Mouse (Mus musculus) stomach, embryonic 16.5 days (tissue): ENCODE measurements around the gene Prdm1. TPM values are rescaled to one million over a fixed set of nuclear protein-coding genes. Genes with fewer than 3 reads are reported as not detected.

Experiments used
- ATAC-seq: fragments of 200-750 bp; cut with Nextera tagmentation; 2 replicates; pipeline ENCODE4 v1.8.0; 2017; ENCODE audit warnings: moderate number of reproducible peaks, moderate TSS enrichment; ENCODE audit not compliant: insufficient read depth, low FRiP score
- H3K27ac ChIP-seq: fragments of 300-500 bp; sonication (generic); 2 replicates; pipeline ENCODE4 v1.5.1; 2014; ENCODE audit warnings: low read length
- H3K27me3 ChIP-seq: fragments of 300-500 bp; sonication (generic); 2 replicates; pipeline ENCODE4 v1.6.1; 2014; ENCODE audit warnings: low read length, control low read depth, mixed read lengths; ENCODE audit not compliant: control insufficient read depth, insufficient read depth
- H3K36me3 ChIP-seq: fragments of 300-500 bp; sonication (generic); 2 replicates; pipeline ENCODE4 v1.6.1; 2014; ENCODE audit warnings: low read length; ENCODE audit not compliant: control insufficient read depth, insufficient read depth
- H3K4me1 ChIP-seq: fragments of 300-500 bp; sonication (generic); 2 replicates; pipeline ENCODE4 v1.6.1; 2014; ENCODE audit warnings: low read length, control low read depth, mixed read lengths; ENCODE audit not compliant: control insufficient read depth, insufficient read depth
- H3K4me2 ChIP-seq: fragments of 300-500 bp; sonication (generic); 2 replicates; pipeline ENCODE4 v1.6.1; 2014; ENCODE audit warnings: low read depth, low read length, mixed read lengths
- H3K4me3 ChIP-seq: fragments of 300-500 bp; sonication (generic); replicated peaks from 2 replicates; pipeline ENCODE4 v1.5.1; 2014; ENCODE audit warnings: mild to moderate bottlenecking, low read length
- H3K9ac ChIP-seq: fragments of 300-500 bp; sonication (generic); 2 replicates; pipeline ENCODE4 v1.6.1; 2014; ENCODE audit warnings: low read length
- H3K9me3 ChIP-seq: fragments of 300-500 bp; sonication (generic); replicated peaks from 2 replicates; pipeline ENCODE4 v1.6.1; 2016; ENCODE audit warnings: low read length, control low read depth; ENCODE audit not compliant: control insufficient read depth
- WGBS: fragments of 180-500 bp; shearing (Covaris S2); extraction: QIAGEN DNeasy Blood & Tissue Kit; methylation state at CpG from one replicate; pipeline ENCODE4 v1.1.7; 2014; 5-methylcytosine and 5-hydroxymethylcytosine counted together
- polyA plus RNA-seq: library from polyadenylated mRNA; unstranded; fragments of >200 nt; fragmentation: Nextera tagmentation; extraction: Ambion mirVana; gene quantifications from 2 replicates; pipeline ENCODE4 v1.2.1, GENCODE M21; 2015

Prdm1 gene
- polyA plus RNA-seq, result 6.8 and 7.2 TPM in 2 replicates

DNA sequence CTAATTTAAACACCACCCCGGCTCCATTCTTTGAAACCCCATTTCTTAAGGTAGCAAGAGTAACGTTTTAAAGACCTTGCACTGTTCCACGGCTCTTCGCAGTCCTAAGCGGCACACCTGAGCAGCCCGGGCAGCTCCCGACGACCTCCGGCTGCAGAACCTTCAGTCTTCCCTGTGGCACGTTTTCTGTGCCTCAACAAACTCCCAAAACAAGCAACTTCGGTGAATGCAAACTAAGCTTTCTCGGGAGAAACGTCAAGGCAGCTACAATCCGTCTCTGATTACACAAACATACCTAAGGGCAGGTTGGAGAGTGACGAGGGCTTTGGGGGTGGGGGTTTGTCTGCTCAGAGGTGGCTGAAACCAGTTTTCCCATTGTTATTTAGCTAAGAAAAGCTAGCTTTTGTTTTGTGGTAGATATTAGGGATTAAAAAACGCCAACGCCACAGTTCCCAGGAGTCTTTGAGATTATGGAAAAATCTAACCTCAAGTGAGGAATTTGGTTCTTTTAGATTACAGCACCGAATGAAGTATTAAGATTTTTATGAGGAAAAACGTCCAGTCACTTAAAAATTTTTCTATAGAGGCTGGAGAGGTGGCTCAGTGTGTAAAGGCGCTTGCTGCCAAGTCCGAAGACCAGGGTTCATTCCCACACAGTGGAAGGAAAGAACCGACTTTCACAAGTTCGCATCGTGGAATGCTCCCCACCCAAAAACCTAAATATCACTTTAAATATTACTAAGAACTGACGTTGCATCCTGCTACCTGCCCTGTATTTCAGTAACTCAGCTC is at the start of gene Prdm1:
Gene Prdm1 (minus strand): TSS at position 211 of the 792 bp plus-strand sequence.
- WGBS, result 6% methylated on average over 25 of the region's 25 CpGs
- peak within 1 kb of the TSS; percentile 63 for H3K4me3 ChIP-seq
- no peaks in the 10 kb centered on the region for H3K9me3 ChIP-seq
- H3K4me2 ChIP-seq, result peak within 1 kb of the TSS; percentile 91
- H3K9ac ChIP-seq, result peak within 1 kb of the TSS; percentile 56
- H3K4me1 ChIP-seq, result peaks cover 10% of the 10 kb centered on the region; the same call in 1 of the 2 replicates
- no peak for ATAC-seq
- peaks cover 21% of the 10 kb centered on the region for H3K27me3 ChIP-seq
- H3K27ac ChIP-seq, result no peak within 1 kb of the TSS
- H3K36me3 ChIP-seq, result no peaks in the 10 kb centered on the region

GRCm38 (mm10) chr10:44565971-44566370 is 37.7 kb upstream of the Prdm1 start:
- no peak overlapping the region for H3K4me3 ChIP-seq
- no peak overlapping the region for H3K9ac ChIP-seq
- H3K4me1 ChIP-seq, result no peaks in the 10 kb centered on the region
- no peak for ATAC-seq
- no peak overlapping the region for H3K27ac ChIP-seq
- no peak overlapping the region for H3K4me2 ChIP-seq
- no peaks in the 10 kb centered on the region for H3K27me3 ChIP-seq
- H3K36me3 ChIP-seq, result no peaks in the 10 kb centered on the region
- no peaks in the 10 kb centered on the region; the same call in 1 of the 2 replicates for H3K9me3 ChIP-seq
- 76% methylated on average over 3 of the region's 3 CpGs for WGBS

GRCm38 (mm10) chr10:44565109-44565508 is 36.8 kb upstream of the Prdm1 start:
- WGBS, result 88% methylated on average over 2 of the region's 2 CpGs
- no peaks in the 10 kb centered on the region for H3K4me1 ChIP-seq
- H3K9ac ChIP-seq, result no peak overlapping the region
- no peaks in the 10 kb centered on the region for H3K36me3 ChIP-seq
- no peak overlapping the region for H3K27ac ChIP-seq
- H3K4me2 ChIP-seq, result no peak overlapping the region
- no peaks in the 10 kb centered on the region for H3K27me3 ChIP-seq
- ATAC-seq, result no peak
- H3K4me3 ChIP-seq, result no peak overlapping the region
- no peaks in the 10 kb centered on the region; the same call in 1 of the 2 replicates for H3K9me3 ChIP-seq

GRCm38 (mm10) chr10:44556845-44557244 is 28.5 kb upstream of the Prdm1 start:
- no peaks in the 10 kb centered on the region for H3K9me3 ChIP-seq
- ATAC-seq, result no peak
- 80% methylated on average over 4 of the region's 4 CpGs for WGBS

GRCm38 (mm10) chr10:44555317-44555716 is 27.0 kb upstream of the Prdm1 start:
- H3K27me3 ChIP-seq, result no peaks in the 10 kb centered on the region
- no peak for ATAC-seq

More at GRCm38 (mm10) chr10:44556845-44557244, 28.5 kb upstream of the Prdm1 start:
- H3K4me2 ChIP-seq, result no peak overlapping the region
- H3K9ac ChIP-seq, result no peak overlapping the region
- no peaks in the 10 kb centered on the region for H3K27me3 ChIP-seq
- no peaks in the 10 kb centered on the region for H3K36me3 ChIP-seq
- H3K4me3 ChIP-seq, result no peak overlapping the region
- no peak overlapping the region for H3K27ac ChIP-seq
- H3K4me1 ChIP-seq, result no peaks in the 10 kb centered on the region

DNA sequence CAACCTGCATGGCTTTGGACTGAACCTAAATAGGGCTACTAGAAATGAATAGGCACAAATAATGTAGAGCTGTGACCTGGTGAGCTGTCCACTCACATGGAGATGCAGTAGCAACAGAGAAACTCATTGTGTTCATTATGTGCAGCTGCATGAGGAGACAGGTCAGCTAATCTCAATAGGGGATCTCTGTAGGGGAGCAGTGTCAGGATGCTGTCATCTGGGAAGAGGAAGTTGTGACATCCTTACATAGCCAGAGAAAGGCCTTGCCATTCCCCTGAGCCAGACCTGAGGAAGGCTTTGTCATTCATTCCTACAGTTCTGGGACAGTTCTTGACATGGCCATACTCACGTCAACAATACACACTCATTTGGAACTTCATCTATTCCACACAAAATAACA is 25.3 kb upstream of the Prdm1 start:
- H3K27me3 ChIP-seq, result no peaks in the 10 kb centered on the region
- no peaks in the 10 kb centered on the region for H3K36me3 ChIP-seq
- H3K9me3 ChIP-seq, result no peaks in the 10 kb centered on the region
- ATAC-seq, result no peak
- H3K4me1 ChIP-seq, result no peaks in the 10 kb centered on the region
- no peak overlapping the region for H3K27ac ChIP-seq
- H3K4me2 ChIP-seq, result no peak overlapping the region
- WGBS, result 97% methylated on average over 1 of the region's 1 CpGs
- no peak overlapping the region for H3K4me3 ChIP-seq
- no peak overlapping the region for H3K9ac ChIP-seq

More at GRCm38 (mm10) chr10:44555317-44555716, 27.0 kb upstream of the Prdm1 start:
- WGBS, result 51% methylated on average over 2 of the region's 2 CpGs
- no peak overlapping the region for H3K9ac ChIP-seq
- H3K36me3 ChIP-seq, result no peaks in the 10 kb centered on the region
- H3K9me3 ChIP-seq, result no peaks in the 10 kb centered on the region
- H3K4me2 ChIP-seq, result no peak overlapping the region
- H3K4me3 ChIP-seq, result no peak overlapping the region
- no peaks in the 10 kb centered on the region for H3K4me1 ChIP-seq
- H3K27ac ChIP-seq, result no peak overlapping the region

- H3K9me3 ChIP-seq, result no peaks in the 10 kb centered on the region
- H3K4me1 ChIP-seq, result no peaks in the 10 kb centered on the region
- no peak overlapping the region for H3K27ac ChIP-seq
- no peaks in the 10 kb centered on the region for H3K36me3 ChIP-seq
- no peak overlapping the region for H3K4me3 ChIP-seq
- no peak for ATAC-seq
- no peak overlapping the region; the same call in 1 of the 2 replicates for H3K9ac ChIP-seq
- WGBS, result 18% methylated on average over 14 of the region's 14 CpGs
- peak overlapping the region; percentile 29; the same call in 1 of the 2 replicates for H3K4me2 ChIP-seq
- no peaks in the 10 kb centered on the region for H3K27me3 ChIP-seq
Observed at GRCm38 (mm10) chr10:44539033-44539578, 10.8 kb upstream of the Prdm1 start.

DNA sequence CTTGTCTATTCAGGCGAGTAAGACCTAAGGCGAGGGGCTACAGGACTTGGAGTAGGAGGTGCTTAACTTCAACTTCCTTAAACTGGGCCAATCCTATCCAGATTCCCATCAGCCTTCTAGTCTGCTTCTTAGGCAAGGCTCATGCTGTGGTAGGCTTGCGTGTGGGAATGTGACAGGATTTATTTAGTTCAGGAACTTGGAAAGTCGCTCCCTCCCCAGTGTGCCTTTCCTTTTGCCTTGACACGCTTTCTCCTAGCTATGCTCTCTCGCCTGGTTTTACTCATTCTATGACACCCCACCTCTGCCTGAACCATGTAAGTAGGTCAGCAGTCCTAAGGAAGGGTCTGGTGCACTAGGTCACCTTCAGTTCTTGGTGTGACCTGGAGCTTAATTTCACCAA is 9.8 kb upstream of the Prdm1 start:
- Histone ChIP-seq H3K27ac (no peak overlapping the region), H3K36me3 (no peaks in the 10 kb centered on the region), H3K9me3 (no peaks in the 10 kb centered on the region), H3K4me1 (no peaks in the 10 kb centered on the region), H3K27me3 (no peaks in the 10 kb centered on the region), H3K4me2 (no peak overlapping the region), H3K9ac (no peak overlapping the region), H3K4me3 (no peak overlapping the region)
- no peak for ATAC-seq
- 70% methylated on average over 6 of the region's 6 CpGs for WGBS

DNA sequence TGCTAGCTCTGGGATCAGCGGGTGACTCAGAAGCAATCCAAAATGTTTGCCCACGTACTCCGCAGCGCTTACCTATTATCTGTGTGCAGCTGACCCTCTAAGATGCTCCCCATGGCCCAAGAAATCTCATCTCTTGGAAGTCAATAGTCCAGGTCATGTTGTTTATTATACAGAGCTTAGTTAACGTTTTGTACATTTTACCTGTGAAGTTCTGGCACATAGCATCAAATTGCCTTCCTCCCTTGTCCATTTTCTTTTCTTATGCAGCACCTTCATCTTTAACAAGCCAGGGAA is 1.7 kb upstream of the Prdm1 start:
- 9% methylated on average over 5 of the region's 5 CpGs for WGBS
- Histone ChIP-seq H3K4me2 (peak overlapping the region; percentile 91), H3K36me3 (no peaks in the 10 kb centered on the region), H3K4me1 (peaks cover 10% of the 10 kb centered on the region; the same call in 1 of the 2 replicates), H3K9ac (peak overlapping the region; percentile 56), H3K27ac (no peak overlapping the region), H3K4me3 (peak overlapping the region; percentile 63), H3K9me3 (no peaks in the 10 kb centered on the region), H3K27me3 (peaks cover 21% of the 10 kb centered on the region)
- ATAC-seq, result no peak
